Mouse (Mus musculus) mouse embryonic stem cell (cell line): ENCODE data around the gene Pld3.
"Not testable (repeated sequence)": the region's sequence is repeated elsewhere in the genome, so short reads cannot be mapped to it uniquely, and the experiment has no call there.

ENCODE experiments used
- in situ Hi-C, 2 experiments: fragments of 300-500 bp; cut with MboI; formaldehyde crosslinking; loops; 1 replicate in 1 of 2; 3 replicates in 1 of 2; pipeline ENCODE4 v1.14.3; 2019 to 2020; ENCODE audit warnings: low sequenced_read_pairs in 2 of 2, low pct_unique_long_range_greater_than_20kb in 1 of 2, mixed read lengths in 1 of 2; ENCODE audit not compliant: unreplicated experiment in 1 of 2

The Pld3 gene

GRCm38 (mm10) chr7:27532480-27533050 is 20.5 kb downstream of the Pld3 start:
- in situ Hi-C loops, result no loop called here

- in situ Hi-C loops, result no loop called here
These were observed 21.3 kb downstream of the Pld3 start for GRCm38 (mm10) chr7:27531707-27532106.

GRCm38 (mm10) chr7:27530937-27531336 is 22.1 kb downstream of the Pld3 start:
- in situ Hi-C loops, result no loop called here

- in situ Hi-C loops, result no loop called here
These were observed 23.9 kb downstream of the Pld3 start for GRCm38 (mm10) chr7:27529070-27529469.

GRCm38 (mm10) chr7:27526039-27526827 is 26.8 kb downstream of the Pld3 start:
- in situ Hi-C loops, result no loop called here

GRCm38 (mm10) chr7:27523805-27524204 is 29.2 kb downstream of the Pld3 start:
- in situ Hi-C loops, result loop anchor here in 1 of 2 experiments (5.0 kb wide), 1 partner anchor 87 kb away; no protein-coding TSS in a partner anchor

GRCm38 (mm10) chr7:27522967-27523366 is 30.1 kb downstream of the Pld3 start, which contains the start of gene Hipk4:
Hipk4 (plus strand) TSS chr7:27523267.
- in situ Hi-C loops, result loop anchor here in 1 of 2 experiments (5.0 kb wide), 1 partner anchor 86 kb away; no protein-coding TSS in a partner anchor

GRCm38 (mm10) chr7:27520599-27520998 is 32.4 kb downstream of the Pld3 start:
- in situ Hi-C loops, result loop anchor here in 1 of 2 experiments (5.0 kb wide), 1 partner anchor 83 kb away; no protein-coding TSS in a partner anchor

GRCm38 (mm10) chr7:27520104-27520503 is 32.9 kb downstream of the Pld3 start:
- in situ Hi-C loops, result loop anchor here in 1 of 2 experiments (5.0 kb wide), 1 partner anchor 83 kb away; no protein-coding TSS in a partner anchor

- in situ Hi-C loops, result no loop called here
These were observed 34.7 kb downstream of the Pld3 start for GRCm38 (mm10) chr7:27518314-27518713.

- in situ Hi-C loops, result no loop called here
These were observed 38.1 kb downstream of the Pld3 start for GRCm38 (mm10) chr7:27514961-27515360.

GRCm38 (mm10) chr7:27510809-27511208 is 42.2 kb downstream of the Pld3 start:
- in situ Hi-C loops, result no loop called here

- in situ Hi-C loops, result no loop called here
These were observed 44.4 kb downstream of the Pld3 start for GRCm38 (mm10) chr7:27508648-27509005.

- in situ Hi-C loops, result no loop called here
These were observed 45.0 kb downstream of the Pld3 start for GRCm38 (mm10) chr7:27507711-27508647.

- in situ Hi-C loops, result no loop called here
These were observed 46.1 kb downstream of the Pld3 start for GRCm38 (mm10) chr7:27506765-27507370.

- in situ Hi-C loops, result no loop called here
These were observed 51.4 kb downstream of the Pld3 start for GRCm38 (mm10) chr7:27501620-27502019.

GRCm38 (mm10) chr7:27499036-27499435 is 54.0 kb downstream of the Pld3 start, which contains the start of gene Prx:
Prx (plus strand) TSS chr7:27499324.
- in situ Hi-C loops, result no loop called here

GRCm38 (mm10) chr7:27494659-27495367 is 58.2 kb downstream of the Pld3 start:
- in situ Hi-C loops, result not testable (repeated sequence)
